Mouse (Mus musculus): ENCODE results near the gene Cox8c. TPM values are rescaled to one million over a fixed set of nuclear protein-coding genes. Genes with fewer than 3 reads are reported as not detected.

The Cox8c gene
- polyA plus RNA-seq, 1 experiment: not detected

DNA sequence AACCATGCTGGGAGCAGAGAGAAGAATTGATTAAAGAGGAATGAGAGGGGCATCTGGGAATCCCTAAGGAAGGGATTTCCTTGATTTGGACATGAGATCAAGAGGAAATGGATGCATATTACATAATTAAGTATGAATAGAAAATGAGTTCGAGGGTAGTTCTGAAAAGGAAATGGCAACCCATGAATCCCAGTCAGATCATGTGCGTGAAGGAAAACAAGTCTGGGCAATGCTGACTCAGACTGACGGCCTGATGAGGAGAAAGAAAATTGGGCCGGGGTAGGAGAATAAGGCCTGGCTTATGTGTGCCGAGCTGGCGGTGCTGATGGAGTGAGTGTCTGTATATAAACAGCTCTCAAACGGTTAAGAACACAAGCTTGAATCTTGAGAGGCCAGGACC, 31.7 kb downstream of the Cox8c start:
- H3K4me2 ChIP-seq (ENCODE audit: low read depth): no peak overlapping the region
- TF ChIP-seq MAX (IDR thresholded peaks at IDR 0.05; ENCODE audit: low read depth): no peak
- TF ChIP-seq SRF (IDR thresholded peaks at IDR 0.05; ENCODE audit: control insufficient read depth, insufficient read length, low read depth): no peak
- no peak for TF ChIP-seq MYOG (IDR thresholded peaks at IDR 0.05; ENCODE audit: control insufficient read depth in 1 of 3, insufficient read depth in 1 of 3, insufficient read length in 2 of 3, low read depth in 2 of 3)
- TF ChIP-seq TCF12 (IDR thresholded peaks at IDR 0.05; ENCODE audit: insufficient read depth, poor library complexity, severe bottlenecking): no peak
- no peak for TF ChIP-seq MYOD1 (IDR thresholded peaks at IDR 0.05; ENCODE audit: control insufficient read depth in 1 of 3, insufficient read length in 2 of 3, low read depth in 2 of 3)
- TF ChIP-seq USF1 (IDR thresholded peaks at IDR 0.05; ENCODE audit: low read depth): no peak
- TF ChIP-seq E2F4 (IDR thresholded peaks at IDR 0.05; ENCODE audit: insufficient read depth): no peak
- TF ChIP-seq TCF3 (IDR thresholded peaks at IDR 0.05; ENCODE audit: insufficient read length, low read depth): no peak
- TF ChIP-seq CEBPB (IDR thresholded peaks at IDR 0.05; ENCODE audit: insufficient read depth, poor library complexity, severe bottlenecking): no peak
- no peak for TF ChIP-seq POLR2AphosphoS2 (IDR thresholded peaks at IDR 0.05; ENCODE audit: insufficient read length, low read depth)
- TF ChIP-seq REST (IDR thresholded peaks at IDR 0.05; ENCODE audit: insufficient read depth, insufficient read length): no peak
- no peak for TF ChIP-seq POLR2A (IDR thresholded peaks at IDR 0.05; ENCODE audit: insufficient read length, low read depth)
- H3K4me3 ChIP-seq: no peak overlapping the region
- no peaks in the 10 kb centered on the region for H3K79me2 ChIP-seq (ENCODE audit: control insufficient read depth, insufficient read depth)
- peaks cover 4% of the 10 kb centered on the region for H3K27me3 ChIP-seq (ENCODE audit: control insufficient read depth, insufficient read depth, insufficient read length)
- H3K36me3 ChIP-seq (ENCODE audit: control insufficient read depth, insufficient read depth): no peaks in the 10 kb centered on the region
- no peak overlapping the region for H3ac ChIP-seq (ENCODE audit: control insufficient read depth, insufficient read length)

DNA sequence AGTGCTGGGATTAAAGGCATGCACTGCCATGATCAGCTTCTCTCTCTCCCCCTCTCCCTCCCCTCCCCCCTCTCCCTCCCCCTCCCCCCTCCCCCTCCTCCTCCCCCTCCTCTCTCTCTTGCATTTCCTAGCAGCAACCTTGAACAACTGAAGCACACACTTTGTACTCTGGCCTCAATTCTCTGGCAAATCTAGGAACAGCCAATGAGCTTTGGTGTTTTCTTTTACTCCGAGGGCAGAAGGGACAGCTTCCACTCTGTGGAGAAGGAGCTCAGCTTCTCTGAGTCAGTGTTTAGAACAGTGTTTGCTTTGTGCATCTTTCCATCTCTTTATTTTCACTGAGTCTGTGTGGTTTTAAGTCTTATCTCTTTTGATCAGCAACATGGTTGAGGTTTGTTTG, 36.8 kb downstream of the Cox8c start:
- Histone ChIP-seq H3K79me2 (ENCODE audit: control insufficient read depth, insufficient read depth) (no peaks in the 10 kb centered on the region), H3K27me3 (ENCODE audit: control insufficient read depth, insufficient read depth, insufficient read length) (peaks cover 4% of the 10 kb centered on the region), H3K4me3 (no peak overlapping the region), H3K36me3 (ENCODE audit: control insufficient read depth, insufficient read depth) (no peaks in the 10 kb centered on the region), H3K4me2 (ENCODE audit: low read depth) (no peak overlapping the region), H3ac (ENCODE audit: control insufficient read depth, insufficient read length) (no peak overlapping the region)
- TF ChIP-seq MYOG (IDR thresholded peaks at IDR 0.05; ENCODE audit: control insufficient read depth in 1 of 3, insufficient read depth in 1 of 3, insufficient read length in 2 of 3, low read depth in 2 of 3) (no peak), E2F4 (IDR thresholded peaks at IDR 0.05; ENCODE audit: insufficient read depth) (no peak), MAX (IDR thresholded peaks at IDR 0.05; ENCODE audit: low read depth) (no peak), USF1 (IDR thresholded peaks at IDR 0.05; ENCODE audit: low read depth) (no peak), TCF12 (IDR thresholded peaks at IDR 0.05; ENCODE audit: insufficient read depth, poor library complexity, severe bottlenecking) (no peak), REST (IDR thresholded peaks at IDR 0.05; ENCODE audit: insufficient read depth, insufficient read length) (no peak), SRF (IDR thresholded peaks at IDR 0.05; ENCODE audit: control insufficient read depth, insufficient read length, low read depth) (no peak), CEBPB (IDR thresholded peaks at IDR 0.05; ENCODE audit: insufficient read depth, poor library complexity, severe bottlenecking) (no peak), TCF3 (IDR thresholded peaks at IDR 0.05; ENCODE audit: insufficient read length, low read depth) (no peak), POLR2A (IDR thresholded peaks at IDR 0.05; ENCODE audit: insufficient read length, low read depth) (no peak)

DNA sequence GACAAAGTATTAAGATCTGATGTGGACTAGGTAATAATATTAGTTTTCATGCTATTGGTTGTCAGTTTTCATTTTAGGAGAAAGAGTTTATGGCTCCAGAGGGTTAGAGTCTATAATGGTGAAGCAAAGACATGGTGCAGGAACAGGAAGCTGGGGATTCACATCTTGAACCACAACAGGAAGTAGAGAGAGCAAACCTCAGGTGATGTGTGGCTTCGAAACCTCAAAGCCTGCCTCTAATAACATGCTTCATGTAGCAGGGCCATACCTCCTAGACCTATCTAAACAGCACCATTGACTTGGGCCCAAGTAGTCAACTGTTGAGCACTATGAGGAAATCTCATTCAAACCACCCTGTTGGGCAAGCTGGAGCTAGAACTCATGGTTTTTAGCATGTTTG, 46.5 kb downstream of the Cox8c start:
- Histone ChIP-seq H3K79me2 (ENCODE audit: control insufficient read depth, insufficient read depth) (no peaks in the 10 kb centered on the region), H3ac (ENCODE audit: control insufficient read depth, insufficient read length) (no peak overlapping the region), H3K36me3 (ENCODE audit: control insufficient read depth, insufficient read depth) (no peaks in the 10 kb centered on the region), H3K4me2 (ENCODE audit: low read depth) (no peak overlapping the region), H3K27me3 (ENCODE audit: control insufficient read depth, insufficient read depth, insufficient read length) (no peaks in the 10 kb centered on the region), H3K4me3 (no peak overlapping the region)
- TF ChIP-seq REST (IDR thresholded peaks at IDR 0.05; ENCODE audit: insufficient read depth, insufficient read length) (no peak), CEBPB (IDR thresholded peaks at IDR 0.05; ENCODE audit: insufficient read depth, poor library complexity, severe bottlenecking) (no peak), MAX (IDR thresholded peaks at IDR 0.05; ENCODE audit: low read depth) (no peak), TCF12 (IDR thresholded peaks at IDR 0.05; ENCODE audit: insufficient read depth, poor library complexity, severe bottlenecking) (no peak), USF1 (IDR thresholded peaks at IDR 0.05; ENCODE audit: low read depth) (no peak), POLR2AphosphoS2 (IDR thresholded peaks at IDR 0.05; ENCODE audit: insufficient read length, low read depth) (no peak), TCF3 (IDR thresholded peaks at IDR 0.05; ENCODE audit: insufficient read length, low read depth) (no peak), SRF (IDR thresholded peaks at IDR 0.05; ENCODE audit: control insufficient read depth, insufficient read length, low read depth) (no peak), MYOD1 (IDR thresholded peaks at IDR 0.05; ENCODE audit: control insufficient read depth in 1 of 3, insufficient read length in 2 of 3, low read depth in 2 of 3) (no peak), MYOG (IDR thresholded peaks at IDR 0.05; ENCODE audit: control insufficient read depth in 1 of 3, insufficient read depth in 1 of 3, insufficient read length in 2 of 3, low read depth in 2 of 3) (no peak), E2F4 (IDR thresholded peaks at IDR 0.05; ENCODE audit: insufficient read depth) (no peak), POLR2A (IDR thresholded peaks at IDR 0.05; ENCODE audit: insufficient read length, low read depth) (no peak)

DNA sequence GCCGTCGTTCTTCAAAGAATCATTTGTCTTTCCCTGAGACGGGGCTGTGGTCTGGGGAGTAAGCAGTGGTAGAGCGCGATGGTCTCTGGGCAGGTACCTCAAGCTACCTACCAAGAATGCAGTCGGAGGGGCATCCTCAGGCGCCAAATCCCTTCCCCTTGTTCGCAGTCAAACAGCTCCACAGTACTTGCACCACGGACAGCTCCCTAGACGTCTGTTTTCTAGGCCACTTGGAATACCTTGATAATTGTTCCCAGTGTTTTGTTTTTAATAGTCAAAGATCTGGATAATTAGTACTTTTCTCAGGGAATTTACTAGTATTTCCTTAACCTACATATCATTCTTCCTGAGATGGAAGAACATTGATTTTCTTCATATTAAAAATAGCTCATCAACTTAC, 48.7 kb downstream of the Cox8c start:
- Histone ChIP-seq H3K27me3 (ENCODE audit: control insufficient read depth, insufficient read depth, insufficient read length) (no peaks in the 10 kb centered on the region), H3K4me2 (ENCODE audit: low read depth) (no peak overlapping the region), H3K79me2 (ENCODE audit: control insufficient read depth, insufficient read depth) (no peaks in the 10 kb centered on the region), H3K36me3 (ENCODE audit: control insufficient read depth, insufficient read depth) (no peaks in the 10 kb centered on the region), H3ac (ENCODE audit: control insufficient read depth, insufficient read length) (no peak overlapping the region), H3K4me3 (no peak overlapping the region)
- TF ChIP-seq USF1 (IDR thresholded peaks at IDR 0.05; ENCODE audit: low read depth) (no peak), REST (IDR thresholded peaks at IDR 0.05; ENCODE audit: insufficient read depth, insufficient read length) (peak; percentile 35)

DNA sequence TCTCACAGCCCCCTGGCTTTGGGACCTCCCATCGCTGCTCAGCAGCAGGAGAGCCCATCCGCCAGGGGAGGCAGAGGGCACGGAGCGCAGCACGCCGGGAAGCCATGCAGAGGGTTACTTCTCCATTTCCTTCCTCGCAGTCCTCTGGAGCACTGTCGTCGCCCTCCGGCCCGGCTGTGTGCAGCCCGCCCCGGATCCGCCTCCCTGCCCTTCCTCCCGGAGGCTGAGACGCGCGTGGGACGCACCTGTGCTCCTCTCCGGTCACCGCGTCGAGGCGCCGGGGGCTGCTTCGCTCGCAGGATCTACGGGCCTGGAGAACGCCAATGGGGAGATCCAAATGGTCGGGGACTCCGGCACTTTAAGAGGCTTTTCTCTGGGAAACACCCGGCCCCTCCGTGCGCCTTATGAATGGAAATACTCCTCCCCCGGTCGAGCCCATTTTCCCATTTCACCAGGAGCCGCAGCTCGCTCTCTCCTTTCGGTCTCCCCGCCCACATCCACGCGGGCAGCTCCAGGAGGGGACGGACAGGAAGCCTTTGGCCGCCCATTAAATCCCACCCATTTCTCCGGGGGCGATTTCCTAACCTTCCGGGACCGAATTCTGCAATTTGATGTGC, 49.8 kb downstream of the Cox8c start, which contains the start of gene Unc79:
Gene Unc79, plus strand, starts transcription at position 82 of the 617 bp plus-strand sequence.
- Histone ChIP-seq H3ac (ENCODE audit: control insufficient read depth, insufficient read length) (no peak within 1 kb of the TSS), H3K27me3 (ENCODE audit: control insufficient read depth, insufficient read depth, insufficient read length) (no peaks in the 10 kb centered on the region), H3K36me3 (ENCODE audit: control insufficient read depth, insufficient read depth) (no peaks in the 10 kb centered on the region), H3K4me3 (no peak within 1 kb of the TSS), H3K4me2 (ENCODE audit: low read depth) (no peak within 1 kb of the TSS), H3K79me2 (ENCODE audit: control insufficient read depth, insufficient read depth) (no peaks in the 10 kb centered on the region)
- TF ChIP-seq TCF3 (IDR thresholded peaks at IDR 0.05; ENCODE audit: insufficient read length, low read depth) (no peak), TCF12 (IDR thresholded peaks at IDR 0.05; ENCODE audit: insufficient read depth, poor library complexity, severe bottlenecking) (no peak), MYOG (IDR thresholded peaks at IDR 0.05; ENCODE audit: control insufficient read depth in 1 of 3, insufficient read depth in 1 of 3, insufficient read length in 2 of 3, low read depth in 2 of 3) (no peak), POLR2A (IDR thresholded peaks at IDR 0.05; ENCODE audit: insufficient read length, low read depth) (no peak), SRF (IDR thresholded peaks at IDR 0.05; ENCODE audit: control insufficient read depth, insufficient read length, low read depth) (no peak), MYOD1 (IDR thresholded peaks at IDR 0.05; ENCODE audit: control insufficient read depth in 1 of 3, insufficient read length in 2 of 3, low read depth in 2 of 3) (no peak), MAX (IDR thresholded peaks at IDR 0.05; ENCODE audit: low read depth) (no peak), E2F4 (IDR thresholded peaks at IDR 0.05; ENCODE audit: insufficient read depth) (no peak), CEBPB (IDR thresholded peaks at IDR 0.05; ENCODE audit: insufficient read depth, poor library complexity, severe bottlenecking) (no peak), USF1 (IDR thresholded peaks at IDR 0.05; ENCODE audit: low read depth) (no peak)
